Mouse (Mus musculus) lung, embryonic 14.5 days (tissue): Measurements from ENCODE around the gene Tbxa2r. TPM values are rescaled to one million over a fixed set of nuclear protein-coding genes. Genes with fewer than 3 reads are reported as not detected.

Experiments used
- ATAC-seq: fragments of 200-750 bp; cut with Nextera tagmentation; 2 replicates; pipeline ENCODE4 v1.8.0; 2017; ENCODE audit warnings: mild to moderate bottlenecking, moderate TSS enrichment, moderate library complexity; ENCODE audit not compliant: insufficient read depth
- DNase-seq: peaks from one replicate; pipeline ENCODE4 v3.0.0-alpha.2; 2015
- H3K27ac ChIP-seq: fragments of 300-500 bp; sonication (generic); 2 replicates; pipeline ENCODE4 v1.5.1; 2014; ENCODE audit warnings: low read depth, mild to moderate bottlenecking, moderate library complexity
- H3K27me3 ChIP-seq: fragments of 300-500 bp; sonication (generic); 2 replicates; pipeline ENCODE4 v1.6.1; 2014; ENCODE audit warnings: low read length, control low read depth; ENCODE audit not compliant: insufficient read depth
- H3K36me3 ChIP-seq: fragments of 300-500 bp; sonication (generic); 2 replicates; pipeline ENCODE4 v1.6.1; 2014; ENCODE audit warnings: control low read depth; ENCODE audit not compliant: insufficient read depth
- H3K4me1 ChIP-seq: fragments of 300-500 bp; sonication (generic); 2 replicates; pipeline ENCODE4 v1.6.1; 2014; ENCODE audit warnings: antibody characterized with exemption, control low read depth; ENCODE audit not compliant: insufficient read depth
- H3K4me2 ChIP-seq: fragments of 300-500 bp; sonication (generic); 2 replicates; pipeline ENCODE4 v1.6.1; 2014; ENCODE audit warnings: mild to moderate bottlenecking
- H3K4me3 ChIP-seq: fragments of 300-500 bp; sonication (generic); 2 replicates; pipeline ENCODE4 v1.5.1; 2014; ENCODE audit warnings: low read depth, low read length
- H3K9ac ChIP-seq: fragments of 300-500 bp; sonication (generic); 2 replicates; pipeline ENCODE4 v1.6.1; 2014
- H3K9me3 ChIP-seq: fragments of 300-500 bp; sonication (generic); 2 replicates; pipeline ENCODE4 v1.6.1; 2016; ENCODE audit warnings: low read depth, low read length, control low read depth
- CTCF ChIP-seq: IDR thresholded peaks from 2 replicates; pipeline ENCODE4 v1.5.1; 2016; ENCODE audit warnings: antibody characterized with exemption, low read depth
- WGBS: fragments of 180-500 bp; shearing (Covaris S2); extraction: QIAGEN DNeasy Blood & Tissue Kit; methylation state at CpG from one replicate; pipeline ENCODE4 v1.1.7; 2014; 5-methylcytosine and 5-hydroxymethylcytosine counted together
- polyA plus RNA-seq: library from polyadenylated mRNA; unstranded; fragments of >200 nt; fragmentation: Nextera tagmentation; extraction: Ambion mirVana; gene quantifications from 2 replicates; pipeline ENCODE4 v1.2.1, GENCODE M21; 2014

Gene Tbxa2r
- polyA plus RNA-seq, 1 experiment from 2014 or later: 15.0 TPM

DNA sequence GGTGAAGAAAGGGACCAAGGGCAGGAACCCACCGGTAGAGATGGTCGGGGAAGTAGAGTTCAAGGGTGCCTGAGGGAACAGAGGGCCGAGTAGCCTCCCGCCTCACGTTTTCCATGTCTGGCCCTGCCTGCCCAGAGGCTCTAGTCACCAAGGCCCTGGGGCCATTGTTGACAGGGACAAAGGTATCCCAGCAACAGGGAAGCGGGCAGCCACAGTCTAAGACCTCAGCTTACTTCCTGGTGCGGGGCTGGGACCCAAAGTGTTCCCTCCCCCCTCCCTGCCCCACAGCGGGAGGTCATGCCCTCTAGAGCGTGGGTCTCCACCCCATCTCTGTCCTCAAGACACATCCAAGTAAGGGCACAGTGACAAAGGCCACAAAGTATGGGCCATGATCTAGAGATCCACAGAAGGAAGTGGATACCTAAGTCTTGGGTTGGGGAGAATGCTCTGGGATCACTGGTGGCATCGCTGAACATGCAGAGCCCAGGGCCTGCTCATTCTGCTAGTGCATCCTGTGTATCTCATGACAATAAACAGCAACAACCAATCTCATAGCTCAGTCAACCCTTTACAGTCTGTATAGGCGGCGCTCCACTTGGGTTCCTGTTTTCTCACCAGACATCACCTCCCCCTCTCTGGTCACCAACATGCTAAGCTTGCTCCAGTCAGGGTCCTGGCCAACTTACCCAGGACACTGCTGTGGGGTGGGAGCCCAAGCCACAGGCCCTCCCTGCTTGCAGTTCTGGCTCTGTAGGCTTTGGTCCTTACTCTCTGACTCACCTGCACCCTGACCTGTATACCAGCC lies 37.3 kb downstream of the Tbxa2r start, which contains the start of gene 4930404N11Rik:
Gene 4930404N11Rik (minus strand): TSS at position 145 of the 805 bp plus-strand sequence.
- Histone ChIP-seq H3K36me3 (peaks cover 57% of the 10 kb centered on the region), H3K4me2 (peak within 1 kb of the TSS; percentile 60), H3K9ac (0 out of 2 replicates have a peak within 1 kb of the TSS, but pooled peaks have one; percentile 39), H3K9me3 (no peaks in the 10 kb centered on the region), H3K4me3 (peak within 1 kb of the TSS; percentile 34), H3K4me1 (peaks cover 25% of the 10 kb centered on the region), H3K27me3 (peaks cover 8% of the 10 kb centered on the region; the same call in 1 of the 2 replicates), H3K27ac (peak within 1 kb of the TSS; percentile 36; the same call in 1 of the 2 replicates)
- TF ChIP-seq CTCF: no peak
- DNase-seq (peak; percentile 56), ATAC-seq (peak; percentile 2; the same call in 1 of the 2 replicates)
- 27% methylated on average over 12 of the region's 12 CpGs for WGBS

DNA sequence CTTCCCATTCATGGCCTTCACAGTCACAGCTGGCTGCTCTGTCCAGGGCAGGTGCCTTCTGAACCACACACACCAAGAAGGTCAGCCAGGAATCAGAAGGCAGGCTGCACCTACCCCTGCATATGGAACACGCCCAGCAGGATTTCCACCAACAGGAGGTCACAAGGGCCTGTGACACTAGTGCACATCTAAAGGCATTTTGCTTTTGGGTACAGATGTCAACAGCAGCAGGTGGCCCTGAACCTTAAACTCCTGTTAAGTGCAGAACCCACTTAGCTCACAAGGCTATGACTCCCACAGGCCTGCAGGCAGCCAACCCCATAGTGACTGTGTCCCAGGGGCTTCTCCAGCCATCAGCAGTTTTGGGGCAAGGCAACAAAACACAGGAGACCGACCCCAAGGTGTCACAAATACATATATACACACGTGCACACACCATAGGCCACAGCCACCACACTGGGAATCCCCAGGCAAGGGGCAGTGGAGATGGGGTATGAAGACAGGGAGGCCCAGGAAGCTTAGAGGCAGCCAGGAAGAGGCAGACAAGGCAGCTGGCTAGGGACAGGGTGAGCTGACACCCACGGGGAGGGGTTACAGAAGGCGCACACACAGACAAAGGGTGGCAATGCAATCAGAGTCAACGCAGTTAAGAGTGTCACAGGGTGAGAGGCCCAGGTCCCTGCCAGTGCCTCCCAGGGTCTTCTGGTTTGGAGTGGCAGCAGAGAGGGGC lies 38.1 kb downstream of the Tbxa2r start:
- H3K9me3 ChIP-seq: no peaks in the 10 kb centered on the region
- H3K4me3 ChIP-seq: no peak overlapping the region
- H3K4me2 ChIP-seq: no peak overlapping the region
- WGBS: 73% methylated on average over 6 of the region's 6 CpGs
- H3K27me3 ChIP-seq: peaks cover 8% of the 10 kb centered on the region; the same call in 1 of the 2 replicates
- DNase-seq: no peak
- no peak for TF ChIP-seq CTCF
- peaks cover 25% of the 10 kb centered on the region for H3K4me1 ChIP-seq
- no peak overlapping the region for H3K27ac ChIP-seq
- peaks cover 60% of the 10 kb centered on the region for H3K36me3 ChIP-seq
- no peak for ATAC-seq
- no peak overlapping the region for H3K9ac ChIP-seq

DNA sequence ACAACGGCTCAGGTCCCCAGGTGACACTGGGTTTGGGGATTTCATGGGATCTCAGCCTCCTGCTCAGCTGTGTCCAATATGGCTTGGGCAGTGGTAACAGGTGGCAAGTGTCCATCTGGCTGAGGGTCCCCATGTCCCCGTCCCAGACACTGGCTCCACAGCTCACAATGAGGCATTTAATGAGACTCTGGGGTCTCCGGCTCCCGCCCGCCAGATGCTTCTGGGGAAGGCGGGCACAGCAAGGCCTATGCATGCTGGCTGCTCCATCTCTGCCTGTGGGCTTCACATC lies 38.6 kb downstream of the Tbxa2r start:
- Histone ChIP-seq H3K4me3 (no peak overlapping the region), H3K27ac (no peak overlapping the region), H3K9me3 (no peaks in the 10 kb centered on the region), H3K27me3 (peaks cover 8% of the 10 kb centered on the region; the same call in 1 of the 2 replicates), H3K36me3 (peaks cover 65% of the 10 kb centered on the region), H3K4me1 (peaks cover 22% of the 10 kb centered on the region), H3K9ac (no peak overlapping the region), H3K4me2 (no peak overlapping the region)
- no peak for TF ChIP-seq CTCF
- no peak for ATAC-seq
- no peak for DNase-seq
- 72% methylated on average over 6 of the region's 6 CpGs for WGBS

DNA sequence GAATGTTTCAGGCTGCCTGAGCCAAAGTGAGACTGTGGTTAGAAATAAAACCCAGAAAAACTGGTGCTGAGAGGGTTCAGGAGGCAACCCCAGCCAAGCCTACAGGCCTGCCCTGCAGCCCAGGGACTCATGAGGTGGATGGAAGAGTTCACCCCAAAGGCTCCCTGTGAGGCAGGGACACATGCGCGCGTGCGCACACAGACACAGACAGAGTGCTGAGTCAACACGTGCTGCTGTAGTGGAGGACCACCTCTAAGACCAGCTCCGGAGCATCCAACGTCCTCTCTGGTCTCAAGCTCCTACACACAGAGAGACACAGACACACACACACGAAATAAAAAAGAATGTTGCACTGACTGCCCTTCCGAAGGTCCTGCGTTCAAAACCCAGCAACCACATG lies 46.8 kb downstream of the Tbxa2r start:
- no peaks in the 10 kb centered on the region for H3K9me3 ChIP-seq
- H3K4me2 ChIP-seq: no peak overlapping the region; the same call in 1 of the 2 replicates
- peaks cover 9% of the 10 kb centered on the region for H3K4me1 ChIP-seq
- H3K36me3 ChIP-seq: peaks cover 62% of the 10 kb centered on the region
- H3K27ac ChIP-seq: no peak overlapping the region
- ATAC-seq (no peak), DNase-seq (no peak)
- H3K4me3 ChIP-seq: no peak overlapping the region
- H3K27me3 ChIP-seq: no peaks in the 10 kb centered on the region
- WGBS: 89% methylated on average over 10 of the region's 10 CpGs
- H3K9ac ChIP-seq: no peak overlapping the region
- TF ChIP-seq CTCF: no peak

DNA sequence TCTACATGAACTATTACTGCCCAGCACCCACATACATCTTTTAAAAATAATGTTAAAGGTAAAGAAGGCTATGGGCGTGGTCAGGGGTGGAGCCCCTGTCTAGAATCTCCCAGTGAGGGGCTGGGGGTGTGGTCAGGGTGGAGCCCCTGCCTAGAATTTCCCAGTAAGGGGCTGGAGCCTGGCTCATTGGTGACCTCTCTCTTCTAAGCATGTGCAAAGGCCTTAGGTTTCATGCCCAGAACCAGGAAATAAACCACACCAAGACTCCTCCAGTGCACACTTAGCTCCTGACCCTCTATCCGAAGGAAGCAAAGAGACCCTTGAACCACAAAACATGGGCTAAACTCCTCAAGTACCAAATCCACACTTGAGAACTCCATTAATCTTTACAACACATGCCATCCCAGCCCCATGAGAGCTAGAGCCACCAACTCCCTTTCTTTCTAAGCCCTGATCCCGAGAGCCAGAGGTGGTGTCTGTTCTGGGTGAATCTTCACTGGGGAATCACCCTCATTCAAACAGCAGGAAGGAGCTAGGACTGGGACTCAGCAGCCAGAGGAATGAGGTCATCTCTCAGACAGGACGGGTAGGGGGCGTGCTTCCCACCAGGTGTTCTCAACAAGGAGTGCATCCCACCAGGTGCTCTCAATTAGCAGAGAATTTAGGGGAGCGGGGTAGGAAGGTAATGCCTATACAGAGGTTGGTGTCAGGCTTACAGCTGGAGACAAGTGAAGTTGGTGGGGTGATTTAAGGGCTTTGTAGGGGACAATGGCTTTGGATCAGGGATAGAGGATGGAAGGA lies 48.2 kb downstream of the Tbxa2r start:
- peak overlapping the region; percentile 95 for H3K9ac ChIP-seq
- H3K4me2 ChIP-seq: peak overlapping the region; percentile 71
- TF ChIP-seq CTCF: no peak
- DNase-seq: peak; percentile 44
- H3K36me3 ChIP-seq: peaks cover 48% of the 10 kb centered on the region
- H3K27ac ChIP-seq: no peak overlapping the region
- peak overlapping the region; percentile 89 for H3K4me3 ChIP-seq
- WGBS: 30% methylated on average over 6 of the region's 6 CpGs
- H3K4me1 ChIP-seq: peaks cover 9% of the 10 kb centered on the region
- no peak for ATAC-seq
- no peaks in the 10 kb centered on the region for H3K27me3 ChIP-seq
- H3K9me3 ChIP-seq: no peaks in the 10 kb centered on the region

DNA sequence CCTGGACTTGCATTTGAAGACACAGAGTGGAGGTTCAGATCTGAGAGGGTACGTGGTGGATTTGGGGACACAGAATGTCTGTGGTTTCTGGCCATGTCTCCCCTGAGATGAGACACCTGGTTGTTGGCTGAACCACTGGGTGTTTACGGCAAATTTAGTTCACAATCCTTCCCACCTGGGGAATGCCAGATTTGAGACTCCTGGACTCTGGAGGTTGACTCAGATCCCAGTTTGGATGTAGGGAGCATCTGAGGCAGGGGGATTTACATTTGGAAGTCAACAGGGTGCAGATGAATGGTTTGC lies 48.8 kb downstream of the Tbxa2r start:
- Histone ChIP-seq H3K4me1 (peaks cover 9% of the 10 kb centered on the region), H3K27me3 (no peaks in the 10 kb centered on the region), H3K4me2 (peak overlapping the region; percentile 71), H3K9me3 (no peaks in the 10 kb centered on the region), H3K27ac (peak overlapping the region; percentile 83), H3K4me3 (peak overlapping the region; percentile 89), H3K9ac (peak overlapping the region; percentile 95), H3K36me3 (peaks cover 42% of the 10 kb centered on the region)
- WGBS: 44% methylated on average over 2 of the region's 2 CpGs
- no peak for TF ChIP-seq CTCF
- ATAC-seq: no peak
- DNase-seq: no peak
